Mouse (Mus musculus): ENCODE measurements around the gene Kcnj8. TPM values are rescaled to one million over a fixed set of nuclear protein-coding genes. Genes with fewer than 3 reads are reported as not detected.

Kcnj8 gene
- polyA plus RNA-seq (2014; fragmentation: Nextera tagmentation; extraction: Ambion mirVana), result 10.7 and 13.6 TPM in 2 replicates

DNA sequence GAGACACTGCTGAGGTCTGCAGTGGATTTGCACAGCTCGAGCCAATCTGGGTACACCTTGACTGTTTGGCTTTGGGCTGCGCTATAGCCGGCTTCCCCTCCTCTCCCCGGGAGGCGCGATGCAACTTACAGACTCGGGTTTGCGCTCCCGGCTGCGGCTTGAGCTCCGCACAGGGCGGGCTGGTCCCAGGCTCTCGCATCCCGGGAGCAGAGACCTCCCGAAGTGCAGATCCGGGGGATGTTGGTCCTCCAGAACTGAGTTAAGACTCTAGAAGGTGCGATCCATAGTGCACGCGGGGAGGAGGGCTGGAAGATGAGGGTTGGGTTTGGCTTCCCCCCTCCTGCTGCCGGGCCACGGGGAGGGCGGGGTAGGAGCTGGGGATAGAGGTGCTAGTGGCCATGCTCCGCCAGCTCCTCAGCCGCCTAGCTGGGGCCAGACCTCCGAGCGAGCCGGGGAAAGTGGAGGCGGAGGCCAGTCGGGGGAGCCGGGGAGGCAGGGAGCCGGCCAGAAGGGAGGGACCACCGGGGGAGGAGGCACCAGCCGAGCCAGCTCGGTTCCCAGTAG lies at the start of gene Kcnj8:
Gene Kcnj8, minus strand, starts transcription at position 560 of the 564 bp plus-strand sequence.
- ATAC-seq (ENCODE audit: low FRiP score, low TSS enrichment) (peak; percentile 77), DNase-seq (peak; percentile 78)
- no peaks in the 10 kb centered on the region for H3K9me3 ChIP-seq (ENCODE audit: control insufficient read depth, low read length)
- peak within 1 kb of the TSS; percentile 96 for H3K4me2 ChIP-seq (ENCODE audit: low read length)
- peaks cover 49% of the 10 kb centered on the region for H3K27me3 ChIP-seq (ENCODE audit: control insufficient read depth, insufficient read depth, low read length)
- WGBS, result under 1% methylated on average over 34 of the region's 34 CpGs
- no peak within 1 kb of the TSS for H3K27ac ChIP-seq (replicated peaks; ENCODE audit: low read depth, low read length)
- H3K36me3 ChIP-seq (ENCODE audit: control insufficient read depth, insufficient read depth, low read length), result no peaks in the 10 kb centered on the region
- H3K9ac ChIP-seq (replicated peaks; ENCODE audit: low read length), result peak within 1 kb of the TSS; percentile 40; the same call in 1 of the 2 replicates
- peaks cover 13% of the 10 kb centered on the region for H3K4me1 ChIP-seq (ENCODE audit: control insufficient read depth, insufficient read depth, low read length)
- H3K4me3 ChIP-seq (replicated peaks; ENCODE audit: low read depth, low read length), result peak within 1 kb of the TSS; percentile 46

DNA sequence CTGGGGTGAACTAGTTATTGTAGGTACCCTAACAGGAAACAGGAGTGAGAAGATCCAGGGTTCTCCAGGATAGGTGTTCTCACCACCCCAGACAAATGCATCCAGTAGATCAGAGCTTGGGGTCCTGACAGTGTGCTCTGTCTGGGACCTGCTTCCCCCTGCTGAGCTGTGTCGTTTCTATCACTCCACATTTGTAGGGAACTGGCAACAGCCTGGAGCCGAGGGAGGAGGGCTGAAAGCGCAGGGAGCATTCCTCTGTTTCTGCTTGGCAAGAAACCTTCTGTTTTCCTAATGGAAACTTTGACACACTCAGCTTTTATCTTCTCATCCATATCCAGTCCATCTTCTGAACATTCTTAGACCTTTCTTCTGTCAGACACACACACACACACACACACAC lies 45.2 kb upstream of the Kcnj8 start:
- no peaks in the 10 kb centered on the region for H3K4me1 ChIP-seq (ENCODE audit: control insufficient read depth, insufficient read depth, low read length)
- no peak overlapping the region for H3K4me2 ChIP-seq (ENCODE audit: low read length)
- no peaks in the 10 kb centered on the region for H3K36me3 ChIP-seq (ENCODE audit: control insufficient read depth, insufficient read depth, low read length)
- no peak for DNase-seq
- H3K9me3 ChIP-seq (ENCODE audit: control insufficient read depth, low read length), result no peaks in the 10 kb centered on the region
- ATAC-seq (ENCODE audit: low FRiP score, low TSS enrichment), result no peak
- H3K4me3 ChIP-seq (replicated peaks; ENCODE audit: low read depth, low read length), result no peak overlapping the region
- H3K27me3 ChIP-seq (ENCODE audit: control insufficient read depth, insufficient read depth, low read length), result no peaks in the 10 kb centered on the region
- WGBS, result 55% methylated on average over 3 of the region's 3 CpGs
- H3K9ac ChIP-seq (replicated peaks; ENCODE audit: low read length), result no peak overlapping the region
- no peak overlapping the region for H3K27ac ChIP-seq (replicated peaks; ENCODE audit: low read depth, low read length)

DNA sequence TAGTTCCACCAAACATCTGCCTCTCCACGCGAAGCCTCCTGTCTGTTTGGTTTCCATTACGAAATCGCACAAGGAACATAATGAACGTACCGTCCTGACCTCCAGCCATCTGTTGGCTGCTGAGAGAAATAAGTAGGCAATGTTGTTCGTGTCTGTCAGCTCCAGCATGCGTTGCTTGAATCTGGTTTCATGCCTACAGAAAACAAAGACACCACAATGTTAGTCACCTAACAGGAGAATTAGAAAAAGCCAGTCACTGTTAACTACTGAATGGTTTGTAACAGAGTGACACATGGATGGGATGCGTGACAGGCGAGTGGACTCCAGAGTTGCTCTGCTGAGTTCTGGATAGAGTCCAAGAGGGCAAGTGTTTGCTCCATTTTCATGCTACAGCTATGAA lies 42.9 kb upstream of the Kcnj8 start:
- H3K4me2 ChIP-seq (ENCODE audit: low read length), result no peak overlapping the region
- ATAC-seq (ENCODE audit: low FRiP score, low TSS enrichment), result no peak

GRCm38 (mm10) chr6:142612366-142612765 lies 41.0 kb upstream of the Kcnj8 start:
- WGBS, result 88% methylated on average over 8 of the region's 8 CpGs
- Histone ChIP-seq H3K36me3 (ENCODE audit: control insufficient read depth, insufficient read depth, low read length) (no peaks in the 10 kb centered on the region), H3K4me2 (ENCODE audit: low read length) (no peak overlapping the region), H3K9me3 (ENCODE audit: control insufficient read depth, low read length) (no peaks in the 10 kb centered on the region), H3K27ac (replicated peaks; ENCODE audit: low read depth, low read length) (no peak overlapping the region), H3K4me1 (ENCODE audit: control insufficient read depth, insufficient read depth, low read length) (no peaks in the 10 kb centered on the region), H3K27me3 (ENCODE audit: control insufficient read depth, insufficient read depth, low read length) (no peaks in the 10 kb centered on the region), H3K4me3 (replicated peaks; ENCODE audit: low read depth, low read length) (no peak overlapping the region), H3K9ac (replicated peaks; ENCODE audit: low read length) (no peak overlapping the region)
- no peak for ATAC-seq (ENCODE audit: low FRiP score, low TSS enrichment)
- DNase-seq, result no peak

More for the DNA sequence above, 42.9 kb upstream of the Kcnj8 start:
- no peak overlapping the region for H3K27ac ChIP-seq (replicated peaks; ENCODE audit: low read depth, low read length)
- 82% methylated on average over 10 of the region's 10 CpGs for WGBS
- no peaks in the 10 kb centered on the region for H3K9me3 ChIP-seq (ENCODE audit: control insufficient read depth, low read length)
- no peak overlapping the region for H3K4me3 ChIP-seq (replicated peaks; ENCODE audit: low read depth, low read length)
- no peaks in the 10 kb centered on the region for H3K27me3 ChIP-seq (ENCODE audit: control insufficient read depth, insufficient read depth, low read length)
- no peaks in the 10 kb centered on the region for H3K36me3 ChIP-seq (ENCODE audit: control insufficient read depth, insufficient read depth, low read length)
- no peak overlapping the region for H3K9ac ChIP-seq (replicated peaks; ENCODE audit: low read length)
- DNase-seq, result no peak
- no peaks in the 10 kb centered on the region for H3K4me1 ChIP-seq (ENCODE audit: control insufficient read depth, insufficient read depth, low read length)

- Histone ChIP-seq H3K27ac (replicated peaks; ENCODE audit: low read depth, low read length) (no peak overlapping the region), H3K4me3 (replicated peaks; ENCODE audit: low read depth, low read length) (no peak overlapping the region), H3K4me1 (ENCODE audit: control insufficient read depth, insufficient read depth, low read length) (no peaks in the 10 kb centered on the region), H3K27me3 (ENCODE audit: control insufficient read depth, insufficient read depth, low read length) (no peaks in the 10 kb centered on the region), H3K36me3 (ENCODE audit: control insufficient read depth, insufficient read depth, low read length) (no peaks in the 10 kb centered on the region), H3K9ac (replicated peaks; ENCODE audit: low read length) (no peak overlapping the region), H3K4me2 (ENCODE audit: low read length) (no peak overlapping the region), H3K9me3 (ENCODE audit: control insufficient read depth, low read length) (no peaks in the 10 kb centered on the region)
- DNase-seq (no peak), ATAC-seq (ENCODE audit: low FRiP score, low TSS enrichment) (no peak)
- WGBS, result 72% methylated on average over 9 of the region's 9 CpGs
Measured at GRCm38 (mm10) chr6:142609401-142610373, 38.3 kb upstream of the Kcnj8 start.

DNA sequence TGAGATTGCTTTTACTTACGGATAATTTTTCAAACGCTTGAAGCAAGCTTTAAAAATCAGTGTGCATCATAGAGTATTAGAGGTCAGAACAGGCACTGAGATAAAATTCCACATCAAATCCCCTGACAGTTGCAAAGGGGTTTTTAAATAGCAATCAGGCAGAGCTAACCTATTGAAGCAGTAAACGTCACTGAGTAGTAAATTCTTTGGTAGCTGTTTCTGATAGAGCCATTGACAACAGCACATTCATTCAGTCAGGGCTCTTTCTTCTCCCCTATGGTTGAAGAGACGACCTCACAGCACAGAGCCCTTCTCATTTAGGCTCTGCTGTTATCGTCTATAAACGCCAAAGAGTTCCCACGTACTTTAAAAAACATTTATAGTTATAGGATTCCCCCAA lies 35.7 kb upstream of the Kcnj8 start:
- H3K27me3 ChIP-seq (ENCODE audit: control insufficient read depth, insufficient read depth, low read length), result no peaks in the 10 kb centered on the region
- H3K36me3 ChIP-seq (ENCODE audit: control insufficient read depth, insufficient read depth, low read length), result no peaks in the 10 kb centered on the region
- ATAC-seq (ENCODE audit: low FRiP score, low TSS enrichment), result no peak
- H3K9ac ChIP-seq (replicated peaks; ENCODE audit: low read length), result no peak overlapping the region
- H3K27ac ChIP-seq (replicated peaks; ENCODE audit: low read depth, low read length), result no peak overlapping the region
- H3K4me2 ChIP-seq (ENCODE audit: low read length), result no peak overlapping the region
- DNase-seq, result no peak
- no peaks in the 10 kb centered on the region for H3K9me3 ChIP-seq (ENCODE audit: control insufficient read depth, low read length)
- WGBS, result 60% methylated on average over 7 of the region's 7 CpGs
- no peaks in the 10 kb centered on the region for H3K4me1 ChIP-seq (ENCODE audit: control insufficient read depth, insufficient read depth, low read length)
- H3K4me3 ChIP-seq (replicated peaks; ENCODE audit: low read depth, low read length), result no peak overlapping the region

GRCm38 (mm10) chr6:142602772-142603171 lies 31.4 kb upstream of the Kcnj8 start:
- Histone ChIP-seq H3K4me2 (ENCODE audit: low read length) (no peak overlapping the region), H3K4me3 (replicated peaks; ENCODE audit: low read depth, low read length) (no peak overlapping the region), H3K27ac (replicated peaks; ENCODE audit: low read depth, low read length) (no peak overlapping the region), H3K36me3 (ENCODE audit: control insufficient read depth, insufficient read depth, low read length) (no peaks in the 10 kb centered on the region), H3K27me3 (ENCODE audit: control insufficient read depth, insufficient read depth, low read length) (no peaks in the 10 kb centered on the region), H3K9ac (replicated peaks; ENCODE audit: low read length) (no peak overlapping the region), H3K9me3 (ENCODE audit: control insufficient read depth, low read length) (no peaks in the 10 kb centered on the region), H3K4me1 (ENCODE audit: control insufficient read depth, insufficient read depth, low read length) (no peaks in the 10 kb centered on the region)
- ATAC-seq (ENCODE audit: low FRiP score, low TSS enrichment) (no peak), DNase-seq (no peak)
- WGBS, result 70% methylated on average over 6 of the region's 6 CpGs

DNA sequence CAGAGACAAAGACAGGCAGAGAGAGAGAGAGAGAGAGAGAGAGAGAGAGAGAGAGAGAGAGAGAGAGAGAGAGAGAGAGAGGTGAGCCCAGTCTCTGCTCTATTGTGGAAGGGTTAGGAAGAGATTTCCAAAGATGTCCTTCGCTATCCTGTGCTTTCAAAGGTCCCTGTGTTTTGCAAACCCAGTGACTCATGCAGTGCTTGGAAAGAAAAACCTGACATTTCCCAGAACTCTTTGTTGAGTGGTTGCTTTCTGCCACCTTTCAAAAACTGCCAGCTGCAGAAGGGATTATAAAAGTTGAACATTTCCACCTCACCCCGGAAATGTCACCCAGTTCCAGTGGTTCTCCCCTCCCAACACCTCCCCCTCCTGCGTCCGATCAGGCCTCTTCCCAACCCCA lies 7.4 kb upstream of the Kcnj8 start:
- no peak overlapping the region for H3K27ac ChIP-seq (replicated peaks; ENCODE audit: low read depth, low read length)
- no peaks in the 10 kb centered on the region for H3K4me1 ChIP-seq (ENCODE audit: control insufficient read depth, insufficient read depth, low read length)
- no peak overlapping the region for H3K4me2 ChIP-seq (ENCODE audit: low read length)
- no peaks in the 10 kb centered on the region for H3K36me3 ChIP-seq (ENCODE audit: control insufficient read depth, insufficient read depth, low read length)
- DNase-seq, result no peak
- 83% methylated on average over 4 of the region's 4 CpGs for WGBS
- H3K9ac ChIP-seq (replicated peaks; ENCODE audit: low read length), result no peak overlapping the region
- no peak overlapping the region for H3K4me3 ChIP-seq (replicated peaks; ENCODE audit: low read depth, low read length)
- no peak for ATAC-seq (ENCODE audit: low FRiP score, low TSS enrichment)
- no peaks in the 10 kb centered on the region for H3K9me3 ChIP-seq (ENCODE audit: control insufficient read depth, low read length)
- H3K27me3 ChIP-seq (ENCODE audit: control insufficient read depth, insufficient read depth, low read length), result no peaks in the 10 kb centered on the region
